Mouse (Mus musculus) C2C12 (cell line): Measurements from ENCODE around the gene Arhgef6. TPM values are rescaled to one million over a fixed set of nuclear protein-coding genes. Genes with fewer than 3 reads are reported as not detected.

Experiments used
- H3K27me3 ChIP-seq: one replicate; pipeline ENCODE4 v1.6.1; 2011; ENCODE audit not compliant: control insufficient read depth, insufficient read depth, insufficient read length
- H3K36me3 ChIP-seq: one replicate; pipeline ENCODE4 v1.6.1; 2011; ENCODE audit not compliant: control insufficient read depth, insufficient read depth
- H3K4me3 ChIP-seq: one replicate; pipeline ENCODE4 v1.5.1; 2011; ENCODE audit warnings: mild to moderate bottlenecking, control low read depth; ENCODE audit not compliant: poor library complexity, insufficient read depth, severe bottlenecking
- H3K79me2 ChIP-seq: one replicate; pipeline ENCODE4 v1.6.1; 2011; ENCODE audit not compliant: control insufficient read depth, insufficient read depth
- H3K79me3 ChIP-seq: one replicate; pipeline ENCODE4 v1.6.1; 2011; ENCODE audit warnings: low read depth, control low read depth
- H3ac ChIP-seq: one replicate; pipeline ENCODE3; 2011; ENCODE audit warnings: low read depth; ENCODE audit not compliant: control insufficient read depth, insufficient read length
- CEBPB ChIP-seq: IDR thresholded peaks from one replicate; pipeline ENCODE4 v1.6.1; 2011; ENCODE audit warnings: low read depth, mild to moderate bottlenecking, control low read depth, moderate library complexity
- CTCF ChIP-seq: IDR thresholded peaks from one replicate; pipeline ENCODE4 v1.5.1; 2011; ENCODE audit not compliant: control insufficient read depth, insufficient read depth, insufficient read length
- FOSL1 ChIP-seq: IDR thresholded peaks from one replicate; pipeline ENCODE4 v1.8.0; 2011; ENCODE audit warnings: mild to moderate bottlenecking, low read length; ENCODE audit not compliant: poor library complexity, insufficient read depth, severe bottlenecking
- MAX ChIP-seq: IDR thresholded peaks from one replicate; pipeline ENCODE4 v1.6.1; 2011; ENCODE audit warnings: mild to moderate bottlenecking, control low read depth
- MYOD1 ChIP-seq: IDR thresholded peaks from one replicate; pipeline ENCODE4 v1.6.1; 2011; ENCODE audit warnings: low read depth; ENCODE audit not compliant: control insufficient read depth, insufficient read length
- MYOG ChIP-seq: IDR thresholded peaks from one replicate; pipeline ENCODE4 v1.6.1; 2011; ENCODE audit not compliant: control insufficient read depth, insufficient read length; ENCODE audit errors: extremely low read depth
- USF1 ChIP-seq: IDR thresholded peaks from one replicate; pipeline ENCODE4 v1.6.1; 2011; ENCODE audit warnings: low read depth, mild to moderate bottlenecking, control low read depth, moderate library complexity
- polyA plus RNA-seq: library from polyadenylated mRNA; unstranded; fragments of >200 nt; fragmentation: generic; extraction: Trizol; gene quantifications from one replicate; pipeline ENCODE4 v1.2.1, GENCODE M21; 2012; ENCODE audit warnings: missing spikeins

Arhgef6 gene
- polyA plus RNA-seq, 1 experiment, result 1.3 TPM

DNA sequence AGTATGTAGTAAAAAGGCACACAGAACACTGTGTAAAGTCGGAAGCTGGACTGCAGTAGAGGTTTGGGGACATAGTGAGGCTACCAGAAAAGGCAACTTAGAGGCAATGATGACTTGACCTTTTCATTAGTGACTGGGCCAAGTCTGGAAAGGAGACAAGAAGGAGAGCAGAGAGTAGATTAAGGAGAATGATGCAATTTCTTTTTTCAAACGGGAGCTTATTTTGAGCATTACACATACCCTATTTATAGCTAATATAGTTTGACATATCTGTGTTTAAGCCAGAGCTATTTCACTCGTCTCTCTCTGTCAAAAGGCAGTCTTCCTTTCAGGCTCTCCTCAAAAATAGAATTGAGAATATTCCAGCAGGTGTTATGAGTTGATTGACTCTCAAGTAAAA, 50.1 kb downstream of the Arhgef6 start:
- H3ac ChIP-seq, result no peak overlapping the region

DNA sequence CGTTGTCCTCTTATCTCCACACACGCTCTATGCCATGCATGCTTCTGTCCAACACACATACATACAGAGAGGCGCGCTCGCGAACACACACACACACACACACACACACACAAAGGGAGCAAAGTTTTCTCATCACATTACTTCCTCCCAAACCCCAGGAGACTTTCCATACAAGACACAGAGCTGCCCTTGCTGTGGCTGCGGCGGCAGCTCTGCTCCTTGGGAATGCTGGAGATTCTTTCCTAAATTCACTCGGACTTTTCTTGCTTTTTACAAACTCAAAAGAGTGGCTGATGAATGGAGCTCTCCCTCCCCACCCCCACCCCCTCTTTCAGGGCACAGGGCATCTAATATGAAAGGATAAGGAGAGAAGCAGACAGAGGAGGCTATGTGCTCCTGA, 52.2 kb downstream of the Arhgef6 start:
- TF ChIP-seq MAX (no peak), MYOG (no peak)
- H3ac ChIP-seq, result no peak overlapping the region
- no peaks in the 10 kb centered on the region for H3K79me3 ChIP-seq
- no peaks in the 10 kb centered on the region for H3K27me3 ChIP-seq
- H3K4me3 ChIP-seq, result no peak overlapping the region
- no peaks in the 10 kb centered on the region for H3K79me2 ChIP-seq
- no peaks in the 10 kb centered on the region for H3K36me3 ChIP-seq

More for the DNA sequence above, 50.1 kb downstream of the Arhgef6 start:
- no peaks in the 10 kb centered on the region for H3K27me3 ChIP-seq
- no peaks in the 10 kb centered on the region for H3K36me3 ChIP-seq
- no peaks in the 10 kb centered on the region for H3K79me3 ChIP-seq
- TF ChIP-seq MYOD1 (no peak), USF1 (no peak), FOSL1 (no peak), MAX (no peak), CEBPB (no peak), MYOG (no peak), CTCF (no peak)
- no peak overlapping the region for H3K4me3 ChIP-seq
- H3K79me2 ChIP-seq, result no peaks in the 10 kb centered on the region

DNA sequence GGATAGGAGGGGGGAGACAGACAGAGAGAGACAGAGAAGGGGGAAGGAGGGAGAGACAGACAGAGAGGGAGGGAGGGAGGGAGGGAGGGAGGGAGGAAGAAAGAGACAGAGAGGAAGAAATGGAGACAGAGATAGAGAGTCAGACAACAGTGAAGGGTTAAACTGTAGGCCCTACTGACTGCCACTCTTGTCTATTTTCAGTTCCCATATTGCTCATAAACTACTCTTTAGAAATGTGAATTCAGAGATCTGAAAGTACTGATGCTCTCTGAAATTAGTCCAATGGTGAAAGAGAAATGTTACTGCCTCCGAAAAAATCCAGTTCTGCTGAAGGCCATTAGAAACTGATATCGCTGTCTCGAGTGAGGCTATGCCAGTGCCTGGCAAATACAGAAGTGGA, 56.3 kb downstream of the Arhgef6 start:
- H3K79me3 ChIP-seq, result no peaks in the 10 kb centered on the region
- no peaks in the 10 kb centered on the region for H3K36me3 ChIP-seq
- no peaks in the 10 kb centered on the region for H3K27me3 ChIP-seq
- no peak overlapping the region for H3ac ChIP-seq
- no peak for TF ChIP-seq CEBPB
- no peak overlapping the region for H3K4me3 ChIP-seq
- H3K79me2 ChIP-seq, result no peaks in the 10 kb centered on the region

DNA sequence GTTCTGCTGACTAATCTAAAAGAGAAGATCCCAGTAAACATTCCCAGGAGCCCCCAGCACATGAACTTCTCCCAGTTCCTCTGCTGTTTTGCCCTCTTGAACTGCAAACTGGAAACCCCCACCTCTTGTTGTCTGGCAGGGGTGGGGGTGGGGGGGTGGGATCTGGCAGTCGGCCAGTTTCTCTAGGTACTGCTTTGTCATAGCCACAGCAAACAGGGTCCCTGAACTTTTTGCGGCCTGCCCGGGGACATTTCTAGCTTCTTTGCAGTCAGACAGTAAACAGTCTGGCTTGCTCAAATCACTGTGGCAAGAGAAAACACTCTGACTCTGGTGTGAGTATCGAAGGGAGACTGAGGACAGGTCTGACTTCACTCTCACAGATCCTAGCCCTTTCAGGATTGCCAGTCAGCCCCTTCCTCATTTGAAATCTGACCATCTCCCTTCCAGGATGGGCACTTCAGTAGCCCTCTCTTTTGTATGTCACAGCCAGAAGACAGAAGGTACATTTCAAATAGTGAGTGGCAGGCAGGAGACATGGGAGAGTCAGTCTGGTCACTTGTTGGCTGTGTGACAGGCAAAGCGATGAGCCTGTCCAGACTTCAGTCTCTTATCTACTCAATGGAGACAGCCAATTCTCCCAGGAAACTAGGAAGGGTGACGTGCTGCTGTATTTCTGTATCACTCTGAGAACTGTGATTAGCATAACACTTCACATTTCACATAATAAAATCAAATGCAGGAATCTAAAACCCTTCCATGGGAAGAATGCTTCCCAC, 60.8 kb downstream of the Arhgef6 start:
- Histone ChIP-seq H3ac (no peak overlapping the region), H3K79me3 (no peaks in the 10 kb centered on the region), H3K27me3 (no peaks in the 10 kb centered on the region), H3K36me3 (no peaks in the 10 kb centered on the region), H3K4me3 (no peak overlapping the region), H3K79me2 (no peaks in the 10 kb centered on the region)
- no peak for TF ChIP-seq FOSL1
- TF ChIP-seq MYOG, result no peak
- no peak for TF ChIP-seq MAX
- TF ChIP-seq MYOD1, result no peak
- no peak for TF ChIP-seq USF1
- no peak for TF ChIP-seq CEBPB
- no peak for TF ChIP-seq CTCF

DNA sequence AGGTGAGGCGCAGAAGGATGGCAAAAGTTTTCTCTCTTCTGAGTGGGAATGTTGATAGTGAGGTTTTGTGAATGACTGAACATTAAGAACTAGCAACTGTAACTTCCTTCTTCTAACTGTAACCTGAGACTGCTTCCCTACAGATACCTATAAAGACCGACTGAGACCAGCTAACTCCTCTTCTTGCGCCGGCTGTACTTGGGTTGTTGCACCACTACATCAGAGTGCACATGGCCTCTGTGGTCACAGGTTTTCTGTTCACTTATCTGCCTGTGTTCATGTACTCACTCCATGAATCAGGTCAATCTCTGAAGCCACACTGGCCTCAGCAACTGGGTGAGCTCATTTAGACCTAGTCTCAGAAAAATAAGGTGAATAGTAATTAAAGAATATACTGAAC, 75.0 kb downstream of the Arhgef6 start:
- Histone ChIP-seq H3K27me3 (no peaks in the 10 kb centered on the region), H3K36me3 (no peaks in the 10 kb centered on the region), H3K79me2 (no peaks in the 10 kb centered on the region), H3ac (no peak overlapping the region), H3K79me3 (no peaks in the 10 kb centered on the region), H3K4me3 (no peak overlapping the region)
- TF ChIP-seq MAX, result no peak
- TF ChIP-seq MYOG, result no peak
- TF ChIP-seq USF1, result no peak
- TF ChIP-seq MYOD1, result no peak

DNA sequence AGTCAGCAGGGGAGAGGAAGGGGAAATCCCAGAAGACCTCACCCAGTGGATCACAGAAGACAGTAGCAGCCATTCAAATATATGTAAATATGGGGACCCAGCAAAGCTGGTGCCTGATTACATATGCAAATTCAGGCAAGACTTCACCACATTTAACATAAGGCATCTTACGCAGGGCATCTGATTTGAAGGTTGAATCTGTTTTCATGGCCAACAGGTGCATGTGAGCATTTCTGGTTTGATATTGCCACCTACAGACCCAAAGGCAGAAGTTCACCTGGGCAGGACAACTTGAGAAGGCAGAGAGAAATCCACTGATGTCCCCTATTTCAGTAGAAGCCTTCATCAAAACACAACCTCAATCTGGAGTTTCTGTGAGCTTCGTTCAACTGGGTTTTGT, 77.8 kb downstream of the Arhgef6 start:
- no peaks in the 10 kb centered on the region for H3K79me3 ChIP-seq
- no peaks in the 10 kb centered on the region for H3K36me3 ChIP-seq
- no peaks in the 10 kb centered on the region for H3K27me3 ChIP-seq
- no peak overlapping the region for H3K4me3 ChIP-seq
- TF ChIP-seq CEBPB (no peak), MAX (no peak)
- H3ac ChIP-seq, result no peak overlapping the region
- no peaks in the 10 kb centered on the region for H3K79me2 ChIP-seq
